Mouse (Mus musculus) heart, adult 2 months (tissue): Measurements from ENCODE around the gene Hivep1.

Experiments used
- CTCF ChIP-seq: fragments of 200-600 bp; IDR thresholded peaks from 2 replicates; pipeline ENCODE4 v1.8.1; 2022; ENCODE audit warnings: antibody characterized with exemption, mild to moderate bottlenecking, moderate library complexity
- POLR2A ChIP-seq: fragments of 200-500 bp; IDR thresholded peaks from 2 replicates; pipeline ENCODE4 v1.6.1; 2011; ENCODE audit warnings: mild to moderate bottlenecking, low read depth, low read length, control low read depth; ENCODE audit not compliant: insufficient read depth

DNA sequence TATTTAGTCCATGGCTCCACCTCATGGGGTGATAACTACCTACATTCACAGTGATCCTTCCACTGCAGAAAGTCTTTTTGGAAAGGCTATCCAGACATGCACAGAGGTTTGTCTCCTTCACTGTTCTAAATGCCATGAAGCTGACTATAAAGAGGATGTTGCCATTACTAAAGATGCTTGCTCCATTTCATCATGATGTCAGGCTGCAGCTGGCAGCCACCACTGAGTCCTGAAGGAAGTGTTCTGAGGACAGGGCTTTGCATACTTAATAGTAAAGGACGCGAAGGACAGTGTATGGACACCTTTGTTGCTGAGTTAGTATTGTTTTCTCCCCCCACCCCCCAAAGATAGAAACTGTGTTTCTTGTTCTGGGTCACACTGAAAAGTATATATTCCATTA lies 67.2 kb downstream of the Hivep1 start:
- TF ChIP-seq CTCF (0 out of 2 replicates have a peak, but pooled peaks have one; percentile 10), POLR2A (no peak)
